Mouse (Mus musculus) cerebellum, adult (tissue): ENCODE results near the gene Rgs16.
A peak's percentile ranks its signal among the peaks of the same experiment; 100 is the strongest.
"Not testable (repeated sequence)": the region's sequence is repeated elsewhere in the genome, so short reads cannot be mapped to it uniquely, and the experiment has no call there.

ENCODE experiments used
- ATAC-seq: cut with Nextera tagmentation; 2 replicates; pipeline ENCODE4 v1.9.2; 2017; ENCODE audit warnings: mild to moderate bottlenecking, moderate library complexity, mixed read lengths; ENCODE audit not compliant: insufficient number of reproducible peaks, low FRiP score, low TSS enrichment

Gene Rgs16

GRCm38 (mm10) chr1:153748549-153748948 lies 8.4 kb downstream of the Rgs16 start:
- ATAC-seq = no peak

GRCm38 (mm10) chr1:153749211-153749801 lies 9.2 kb downstream of the Rgs16 start, which contains the start of gene Rnasel:
Gene Rnasel, plus strand, starts transcription at chr1:153749426.
- ATAC-seq = peak; percentile 49

GRCm38 (mm10) chr1:153750054-153750453 lies 9.9 kb downstream of the Rgs16 start:
- ATAC-seq = no peak

DNA sequence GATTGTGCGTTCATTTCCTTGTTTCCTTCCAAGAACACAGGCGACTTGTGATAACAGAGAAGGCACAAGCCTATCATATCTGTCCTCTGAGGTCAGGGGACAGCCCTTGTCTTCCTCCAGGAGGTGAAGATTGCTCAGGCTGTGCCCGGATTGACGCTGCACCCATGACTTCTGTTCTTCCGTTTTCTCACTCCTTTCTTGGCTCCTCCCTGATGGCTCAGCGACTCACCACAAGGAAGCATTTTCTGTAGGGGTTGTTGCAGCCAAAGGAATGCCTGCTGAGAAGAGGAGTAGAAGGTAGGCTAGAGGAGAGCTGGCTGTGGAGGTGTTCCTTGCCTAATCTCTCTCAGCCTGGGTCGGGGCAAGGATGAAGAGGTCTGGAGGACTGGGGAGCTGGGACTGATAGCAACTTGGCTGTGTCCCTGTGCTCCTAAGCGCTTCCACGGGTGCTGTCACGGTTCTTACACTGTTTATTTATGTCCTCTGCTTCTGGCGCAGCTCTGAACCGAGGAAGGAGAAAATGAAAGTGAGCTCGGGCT lies 11.7 kb downstream of the Rgs16 start:
- ATAC-seq = no peak

DNA sequence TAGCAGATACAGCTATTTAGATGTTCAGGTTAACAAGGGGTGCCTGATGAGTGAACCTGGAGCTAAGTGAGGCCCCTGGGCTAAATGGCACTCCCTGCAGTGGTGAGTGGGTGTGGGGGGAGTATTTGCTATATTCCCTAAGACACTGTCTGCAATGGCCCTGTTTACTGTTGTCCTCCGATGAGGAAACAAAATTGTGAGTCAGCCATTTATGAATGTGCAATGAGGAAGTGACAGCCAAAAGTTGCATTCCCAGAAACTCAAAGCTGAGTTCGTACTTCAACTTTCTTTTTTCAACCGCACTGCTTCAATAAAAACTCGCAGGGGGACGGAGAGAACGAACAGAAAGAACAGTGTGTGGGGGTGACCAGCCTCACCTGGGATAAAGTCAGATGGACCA lies 12.4 kb downstream of the Rgs16 start:
- no peak for ATAC-seq

DNA sequence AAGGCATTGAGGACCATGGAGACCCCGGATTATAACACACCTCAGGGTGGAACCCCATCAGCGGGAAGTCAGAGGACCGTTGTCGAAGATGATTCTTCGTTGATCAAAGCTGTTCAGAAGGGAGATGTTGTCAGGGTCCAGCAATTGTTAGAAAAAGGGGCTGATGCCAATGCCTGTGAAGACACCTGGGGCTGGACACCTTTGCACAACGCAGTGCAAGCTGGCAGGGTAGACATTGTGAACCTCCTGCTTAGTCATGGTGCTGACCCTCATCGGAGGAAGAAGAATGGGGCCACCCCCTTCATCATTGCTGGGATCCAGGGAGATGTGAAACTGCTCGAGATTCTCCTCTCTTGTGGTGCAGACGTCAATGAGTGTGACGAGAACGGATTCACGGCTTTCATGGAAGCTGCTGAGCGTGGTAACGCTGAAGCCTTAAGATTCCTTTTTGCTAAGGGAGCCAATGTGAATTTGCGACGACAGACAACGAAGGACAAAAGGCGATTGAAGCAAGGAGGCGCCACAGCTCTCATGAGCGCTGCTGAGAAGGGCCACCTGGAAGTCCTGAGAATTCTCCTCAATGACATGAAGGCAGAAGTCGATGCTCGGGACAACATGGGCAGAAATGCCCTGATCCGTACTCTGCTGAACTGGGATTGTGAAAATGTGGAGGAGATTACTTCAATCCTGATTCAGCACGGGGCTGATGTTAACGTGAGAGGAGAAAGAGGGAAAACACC lies 13.7 kb downstream of the Rgs16 start:
- ATAC-seq = no peak

GRCm38 (mm10) chr1:153764136-153764535 lies 24.0 kb downstream of the Rgs16 start:
- no peak for ATAC-seq

DNA sequence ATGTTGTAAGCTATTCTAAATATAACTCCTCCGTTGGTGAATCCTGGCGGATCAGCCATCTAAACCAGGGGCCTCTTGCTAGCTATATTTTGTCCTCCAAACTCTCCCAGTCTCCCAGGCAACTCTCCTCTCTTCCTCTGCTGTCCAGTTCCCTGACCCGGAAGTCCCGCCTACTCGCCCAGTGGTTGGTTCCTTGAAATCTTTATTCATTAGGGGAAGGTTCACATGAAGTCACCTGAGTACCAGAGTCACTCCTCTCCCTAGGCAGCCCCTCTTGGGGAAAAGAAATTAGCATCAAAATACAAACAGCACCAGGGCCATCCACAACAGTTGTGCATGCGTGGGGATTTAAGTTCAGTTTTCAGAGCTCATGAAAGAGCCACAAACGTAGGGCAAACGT lies 26.1 kb downstream of the Rgs16 start:
- no peak for ATAC-seq

- no peak for ATAC-seq
These were observed 27.1 kb downstream of the Rgs16 start for GRCm38 (mm10) chr1:153767281-153767680.

GRCm38 (mm10) chr1:153768465-153768864 lies 28.3 kb downstream of the Rgs16 start:
- ATAC-seq = no peak

GRCm38 (mm10) chr1:153769571-153769970 lies 29.4 kb downstream of the Rgs16 start:
- not testable (repeated sequence) for ATAC-seq

GRCm38 (mm10) chr1:153769998-153770775 lies 30.0 kb downstream of the Rgs16 start:
- no peak for ATAC-seq

DNA sequence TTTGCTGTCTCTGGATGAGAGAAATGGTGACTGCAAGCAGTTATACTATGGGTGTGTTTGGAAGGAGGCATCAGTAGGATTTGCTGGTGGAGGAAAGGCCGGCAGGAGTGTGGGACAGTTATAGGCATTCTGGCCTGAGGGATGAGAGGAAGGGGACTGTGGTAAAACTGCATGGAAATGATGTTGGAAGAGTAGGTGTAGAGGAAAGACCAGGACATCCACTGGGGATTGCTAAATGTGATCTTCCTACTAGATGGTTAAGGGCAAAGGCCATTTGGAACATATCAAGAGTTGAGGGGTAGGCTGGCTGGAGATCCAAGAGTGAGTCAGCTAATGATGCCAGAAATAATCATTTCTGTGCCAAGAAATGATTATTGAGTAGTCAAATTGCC lies 30.6 kb downstream of the Rgs16 start:
- no peak for ATAC-seq

GRCm38 (mm10) chr1:153775174-153775573 lies 35.0 kb downstream of the Rgs16 start:
- no peak for ATAC-seq

DNA sequence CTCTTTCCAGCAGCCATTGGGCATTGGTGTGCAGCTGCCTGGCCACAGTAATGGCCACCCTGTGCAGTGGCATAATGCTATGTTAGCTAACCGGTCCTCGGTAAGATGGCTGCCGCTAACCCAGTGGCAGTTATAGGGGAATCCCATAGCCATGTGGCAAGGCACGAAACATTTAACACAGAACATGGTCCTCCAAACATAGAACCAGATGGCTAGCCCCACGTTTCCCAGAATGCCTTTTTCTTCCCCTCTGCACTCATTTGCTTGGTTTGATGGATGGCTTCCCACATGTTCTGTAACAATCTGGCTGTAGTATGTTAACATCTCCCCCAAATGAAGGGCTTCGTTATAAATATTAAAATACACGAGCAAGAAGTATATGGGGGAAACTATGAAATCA lies 36.1 kb downstream of the Rgs16 start:
- ATAC-seq = no peak

DNA sequence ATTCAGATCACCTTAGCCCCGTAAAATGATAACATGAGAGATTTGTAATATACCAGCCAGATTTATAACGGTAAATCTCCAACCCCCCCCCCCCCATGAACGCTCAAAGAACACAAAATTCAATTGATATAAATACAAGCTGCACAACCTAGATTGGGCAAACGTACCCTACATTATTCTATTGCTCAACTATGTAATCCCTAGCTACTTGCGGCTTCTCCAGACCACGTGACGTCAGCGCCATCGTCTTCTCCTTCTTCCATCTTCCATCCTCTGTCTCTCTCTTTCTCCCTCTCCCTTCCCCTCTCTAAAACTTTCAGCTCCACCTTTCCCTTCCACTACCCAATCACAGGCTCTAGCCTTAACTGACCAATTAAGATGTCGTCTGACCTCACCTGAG lies 38.1 kb downstream of the Rgs16 start:
- no peak for ATAC-seq

DNA sequence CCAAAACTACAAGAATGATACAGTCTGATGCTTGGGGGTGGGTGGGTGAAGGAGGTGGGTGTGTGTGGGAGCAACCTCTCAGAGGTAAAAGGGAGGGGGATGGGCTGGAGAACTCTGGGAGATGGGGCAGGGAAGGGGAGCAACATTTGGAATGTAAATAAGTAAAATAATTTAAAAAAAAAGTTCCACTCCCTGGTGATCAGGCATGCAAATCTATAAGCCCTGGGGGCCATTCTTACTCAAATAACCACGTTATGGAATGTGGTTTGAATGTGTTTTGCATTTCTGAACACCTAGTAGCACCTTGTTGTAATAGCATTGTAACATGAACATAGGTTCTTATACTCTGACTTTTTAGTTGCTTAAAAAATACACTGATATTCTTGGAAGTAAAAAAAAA lies 43.2 kb downstream of the Rgs16 start:
- no peak for ATAC-seq

- ATAC-seq = no peak
These were observed 45.5 kb downstream of the Rgs16 start for GRCm38 (mm10) chr1:153785608-153786007.

DNA sequence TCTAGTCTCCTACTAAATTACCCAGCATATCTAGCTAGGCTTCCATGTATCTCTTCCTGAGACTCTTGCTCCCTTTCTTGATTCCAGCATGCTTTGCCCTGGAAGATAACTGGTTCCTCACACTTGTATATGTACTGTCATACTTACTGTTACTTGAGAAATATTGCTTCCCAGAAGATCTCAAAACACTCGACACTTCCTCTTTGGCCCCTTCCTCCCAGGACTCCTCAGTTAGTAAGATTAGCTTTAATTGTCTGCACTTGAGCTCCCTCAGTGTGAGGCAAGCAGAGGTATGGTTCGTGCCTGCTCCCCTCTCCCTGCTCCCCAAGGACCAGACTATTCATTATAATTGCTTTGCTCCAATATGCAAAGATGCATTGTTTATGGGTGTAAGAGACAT lies 50.6 kb downstream of the Rgs16 start:
- ATAC-seq = no peak

GRCm38 (mm10) chr1:153794241-153794640 lies 54.1 kb downstream of the Rgs16 start:
- ATAC-seq = no peak
